Mouse (Mus musculus) Patski (cell line): ENCODE measurements around the gene Cbx8. TPM values are rescaled to one million over a fixed set of nuclear protein-coding genes. Genes with fewer than 3 reads are reported as not detected.

Experiments used
- ATAC-seq: fragments of 100-300 bp; one replicate; pipeline ENCODE4 v1.8.0; 2021
- CTCF ChIA-PET: fragments of 350-600 bp; sonication (Branson Sonifier 250); formaldehyde crosslinking; loops from one replicate; lab custom pipeline; 2022; ENCODE audit warnings: inconsistent platforms; lab: Charles Lee
- POLR2A ChIA-PET: fragments of 350-600 bp; sonication (Branson Sonifier 250); formaldehyde crosslinking; loops from one replicate; lab custom pipeline; 2022; ENCODE audit warnings: antibody characterized with exemption, inconsistent platforms; lab: Charles Lee
- DNase-seq: peaks from one replicate; pipeline ENCODE4 v3.0.0-alpha.2; 2011; ENCODE audit warnings: low read depth, low spot score
- H3K27me3 ChIP-seq: fragments of 371-371 bp; one replicate; pipeline ENCODE4 v1.5.1; 2021
- CTCF ChIP-seq: fragments of 100-300 bp; IDR thresholded peaks from one replicate; pipeline ENCODE4 v1.5.1; 2021
- in situ Hi-C: fragments of 300-500 bp; cut with MboI; formaldehyde crosslinking; loops from 3 replicates; pipeline ENCODE4 v1.11.1; 2018; ENCODE audit warnings: low pct_unique_long_range_greater_than_20kb, mixed read lengths
- polyA plus RNA-seq: library from polyadenylated mRNA; unstranded; gene quantifications from one replicate; pipeline ENCODE4 v1.2.3, GENCODE M21; 2021

Gene Cbx8
- polyA plus RNA-seq, 1 experiment from 2014 or later: 14.6 TPM

- H3K27me3 ChIP-seq: no peaks in the 10 kb centered on the region
- ATAC-seq (no peak), DNase-seq (no peak)
- TF ChIP-seq CTCF: no peak
- CTCF ChIA-PET: interaction anchor here (1.3 to 1.4 kb wide), 2 partner anchors 28 to 115 kb away, joined by 3 read pairs; no protein-coding TSS in a partner anchor
- POLR2A ChIA-PET: interaction anchor here (1.4 kb wide), 1 partner anchor 12 kb away, joined by 7 read pairs; no protein-coding TSS in a partner anchor
- in situ Hi-C loops: loop anchor here (5.0 kb wide), 1 partner anchor 37 kb away; the partner anchor contains the start of gene Cbx8
These were observed 38.1 kb upstream of the Cbx8 start for GRCm38 (mm10) chr11:119078691-119079444.

GRCm38 (mm10) chr11:119077755-119078154 is 37.0 kb upstream of the Cbx8 start:
- no peak for TF ChIP-seq CTCF
- DNase-seq (no peak), ATAC-seq (no peak)
- ChIA-PET CTCF (no interaction called here), POLR2A (interaction anchor here (1.2 to 1.4 kb wide), 2 partner anchors 11 to 49 kb away, joined by 3 to 7 read pairs; no protein-coding TSS in a partner anchor)
- no peaks in the 10 kb centered on the region for H3K27me3 ChIP-seq
- in situ Hi-C loops: loop anchor here (5.0 kb wide), 1 partner anchor 35 kb away; the partner anchor contains the start of gene Cbx8

- ChIA-PET POLR2A (no interaction called here), CTCF (interaction anchor here (2.0 kb wide), 1 partner anchor 32 kb away, joined by 4 read pairs; no protein-coding TSS in a partner anchor)
- no peak for TF ChIP-seq CTCF
- in situ Hi-C loops: loop anchor here (5.0 kb wide), 1 partner anchor 34 kb away; the partner anchor contains the start of gene Cbx8
- DNase-seq: no peak
- H3K27me3 ChIP-seq: no peaks in the 10 kb centered on the region
- ATAC-seq: no peak
These were observed 35.0 kb upstream of the Cbx8 start for GRCm38 (mm10) chr11:119075805-119076204.

- DNase-seq (no peak), ATAC-seq (no peak)
- POLR2A ChIA-PET: no interaction called here
- CTCF ChIA-PET: interaction anchor here (2.0 kb wide), 1 partner anchor 31 kb away, joined by 4 read pairs; no protein-coding TSS in a partner anchor
- TF ChIP-seq CTCF: no peak
- H3K27me3 ChIP-seq: no peaks in the 10 kb centered on the region
- in situ Hi-C loops: no loop called here
These were observed 33.2 kb upstream of the Cbx8 start for GRCm38 (mm10) chr11:119073876-119074433.

- in situ Hi-C loops: no loop called here
- H3K27me3 ChIP-seq: no peaks in the 10 kb centered on the region
- CTCF ChIA-PET: no interaction called here
- TF ChIP-seq CTCF: no peak
- POLR2A ChIA-PET: interaction anchor here (0.6 kb wide), 1 partner anchor 36 kb away, joined by 4 read pairs; no protein-coding TSS in a partner anchor
- DNase-seq (no peak), ATAC-seq (no peak)
These were observed 32.2 kb upstream of the Cbx8 start for GRCm38 (mm10) chr11:119072986-119073385.

- no peak for ATAC-seq
These were observed 31.5 kb upstream of the Cbx8 start for GRCm38 (mm10) chr11:119072239-119072638.

GRCm38 (mm10) chr11:119066841-119067240 is 26.1 kb upstream of the Cbx8 start:
- in situ Hi-C loops: no loop called here
- peaks cover 3% of the 10 kb centered on the region for H3K27me3 ChIP-seq
- no peak for ATAC-seq

More at GRCm38 (mm10) chr11:119072239-119072638, 31.5 kb upstream of the Cbx8 start:
- DNase-seq: no peak
- ChIA-PET POLR2A (no interaction called here), CTCF (no interaction called here)
- no peaks in the 10 kb centered on the region for H3K27me3 ChIP-seq
- in situ Hi-C loops: no loop called here
- TF ChIP-seq CTCF: no peak

GRCm38 (mm10) chr11:119059256-119059655 is 18.5 kb upstream of the Cbx8 start:
- DNase-seq (no peak), ATAC-seq (no peak)
- CTCF ChIA-PET: interaction anchor here (1.3 kb wide), 1 partner anchor 60 kb away, joined by 3 read pairs; no protein-coding TSS in a partner anchor
- peaks cover 34% of the 10 kb centered on the region for H3K27me3 ChIP-seq
- in situ Hi-C loops: no loop called here
- POLR2A ChIA-PET: no interaction called here
- no peak for TF ChIP-seq CTCF

More at GRCm38 (mm10) chr11:119066841-119067240, 26.1 kb upstream of the Cbx8 start:
- CTCF ChIA-PET: interaction anchor here (0.7 to 1.2 kb wide), 3 partner anchors 10 to 124 kb away, joined by 3 to 4 read pairs (median 3); no protein-coding TSS in a partner anchor
- no peak for DNase-seq
- POLR2A ChIA-PET: interaction anchor here (0.6 to 1.6 kb wide), 2 partner anchors 11 kb away, joined by 3 to 7 read pairs; no protein-coding TSS in a partner anchor
- TF ChIP-seq CTCF: no peak

- POLR2A ChIA-PET: no interaction called here
- CTCF ChIA-PET: no interaction called here
- no peak for ATAC-seq
- peaks cover 34% of the 10 kb centered on the region for H3K27me3 ChIP-seq
- DNase-seq: no peak
- in situ Hi-C loops: no loop called here
- no peak for TF ChIP-seq CTCF
These were observed 17.5 kb upstream of the Cbx8 start for GRCm38 (mm10) chr11:119058041-119058995.

GRCm38 (mm10) chr11:119057291-119057690 is 16.5 kb upstream of the Cbx8 start:
- no peak for DNase-seq
- H3K27me3 ChIP-seq: peaks cover 34% of the 10 kb centered on the region
- TF ChIP-seq CTCF: no peak
- ATAC-seq: no peak
- in situ Hi-C loops: no loop called here
- ChIA-PET POLR2A (no interaction called here), CTCF (no interaction called here)
